Mouse (Mus musculus) hindbrain, embryonic 12.5 days (tissue): ENCODE data around the gene Gbp2. TPM values are rescaled to one million over a fixed set of nuclear protein-coding genes. Genes with fewer than 3 reads are reported as not detected.
"Not testable (repeated sequence)": the region's sequence is repeated elsewhere in the genome, so short reads cannot be mapped to it uniquely, and the experiment has no call there.

Source experiments
- ATAC-seq: fragments of 200-750 bp; cut with Nextera tagmentation; 2 replicates; pipeline ENCODE4 v1.8.0; 2017; ENCODE audit warnings: moderate TSS enrichment; ENCODE audit not compliant: low FRiP score
- H3K27ac ChIP-seq: fragments of 300-500 bp; sonication (generic); 2 replicates; pipeline ENCODE4 v1.5.1; 2016; ENCODE audit warnings: mild to moderate bottlenecking
- H3K27me3 ChIP-seq: fragments of 300-500 bp; sonication (generic); 2 replicates; pipeline ENCODE4 v1.6.1; 2016; ENCODE audit warnings: mild to moderate bottlenecking
- H3K36me3 ChIP-seq: fragments of 300-500 bp; sonication (generic); 2 replicates; pipeline ENCODE4 v1.6.1; 2016; ENCODE audit warnings: mild to moderate bottlenecking
- H3K4me1 ChIP-seq: fragments of 300-500 bp; sonication (generic); 2 replicates; pipeline ENCODE4 v1.6.1; 2016
- H3K4me2 ChIP-seq: fragments of 300-500 bp; sonication (generic); replicated peaks from 2 replicates; pipeline ENCODE4 v1.6.1; 2016; ENCODE audit warnings: mild to moderate bottlenecking
- H3K4me3 ChIP-seq: fragments of 300-500 bp; sonication (generic); 2 replicates; pipeline ENCODE4 v1.5.1; 2016; ENCODE audit warnings: mild to moderate bottlenecking
- H3K9ac ChIP-seq: fragments of 300-500 bp; sonication (generic); 2 replicates; pipeline ENCODE4 v1.6.1; 2016; ENCODE audit warnings: mild to moderate bottlenecking, moderate library complexity
- H3K9me3 ChIP-seq: fragments of 300-500 bp; sonication (generic); replicated peaks from 2 replicates; pipeline ENCODE4 v1.6.1; 2016; ENCODE audit warnings: mild to moderate bottlenecking
- WGBS: fragments of 180-500 bp; shearing (Covaris S2); methylation state at CpG from one replicate; pipeline ENCODE4 v1.1.7; 2016; 5-methylcytosine and 5-hydroxymethylcytosine counted together
- microRNA-seq: library from miRNA; unstranded; fragments of <30 nt; microRNA quantifications from one replicate; pipeline ENCODE4, GENCODE M21; 2017
- polyA plus RNA-seq: library from polyadenylated mRNA; unstranded; fragments of >200 nt; fragmentation: Nextera tagmentation; extraction: Ambion mirVana; gene quantifications from 2 replicates; pipeline ENCODE4 v1.2.1, GENCODE M21; 2016

Gene Gbp2
- polyA plus RNA-seq, 1 experiment from 2014 or later = 0.40 TPM

DNA sequence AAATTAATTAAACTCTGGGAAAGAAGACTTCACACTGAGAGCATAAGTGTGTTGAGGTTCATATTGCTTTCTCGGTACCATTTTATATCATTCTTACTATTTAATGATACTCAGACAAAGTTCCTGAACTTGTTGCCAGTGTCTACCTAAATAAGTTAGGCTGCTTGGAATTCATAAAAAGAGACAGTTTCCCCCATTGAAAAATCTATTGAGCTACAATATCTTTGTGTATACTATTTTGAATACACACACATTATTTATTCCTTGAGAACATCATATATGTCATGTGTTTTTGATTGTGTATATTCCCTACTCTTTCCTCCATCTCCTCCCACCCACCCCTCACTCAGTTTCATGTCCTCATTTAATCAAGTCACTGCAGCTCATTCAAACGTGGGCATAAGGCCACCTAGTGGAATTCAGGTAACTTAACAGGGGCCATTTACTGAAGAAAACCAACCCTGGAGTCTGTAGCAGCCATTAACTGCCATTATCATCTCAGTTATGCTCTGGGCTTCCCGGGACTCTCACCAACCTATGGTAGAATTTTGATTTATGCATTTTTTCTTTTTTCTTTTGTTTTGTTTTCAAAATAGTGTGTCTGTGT is 657 bp downstream of the Gbp2 start:
- Histone ChIP-seq H3K4me3 (no peak overlapping the region), H3K4me1 (no peaks in the 10 kb centered on the region), H3K36me3 (no peaks in the 10 kb centered on the region), H3K27ac (no peak overlapping the region), H3K9me3 (no peaks in the 10 kb centered on the region), H3K4me2 (no peak overlapping the region), H3K9ac (no peak overlapping the region), H3K27me3 (no peaks in the 10 kb centered on the region)
- 59% methylated on average over 3 of the region's 3 CpGs for WGBS
- ATAC-seq = no peak

GRCm38 (mm10) chr3:142630385-142630784 is 10.0 kb downstream of the Gbp2 start:
- H3K4me1 ChIP-seq = no peaks in the 10 kb centered on the region
- no peak overlapping the region for H3K27ac ChIP-seq
- no peak for ATAC-seq
- no peaks in the 10 kb centered on the region for H3K9me3 ChIP-seq
- no peak overlapping the region for H3K9ac ChIP-seq
- no peak overlapping the region for H3K4me3 ChIP-seq
- WGBS = 93% methylated on average over 8 of the region's 8 CpGs
- no peak overlapping the region for H3K4me2 ChIP-seq
- no peaks in the 10 kb centered on the region for H3K36me3 ChIP-seq
- H3K27me3 ChIP-seq = no peaks in the 10 kb centered on the region

GRCm38 (mm10) chr3:142640201-142640600 is 19.8 kb downstream of the Gbp2 start:
- H3K9me3 ChIP-seq = no peaks in the 10 kb centered on the region

GRCm38 (mm10) chr3:142645949-142646348 is 25.5 kb downstream of the Gbp2 start:
- not testable (repeated sequence) for H3K27me3 ChIP-seq, H3K4me1 ChIP-seq, H3K4me3 ChIP-seq, H3K36me3 ChIP-seq, H3K9ac ChIP-seq, H3K4me2 ChIP-seq, H3K9me3 ChIP-seq, H3K27ac ChIP-seq, ATAC-seq
- WGBS = 25% methylated on average over 2 of the region's 2 CpGs

More at GRCm38 (mm10) chr3:142640201-142640600, 19.8 kb downstream of the Gbp2 start:
- H3K27ac ChIP-seq = no peak overlapping the region
- no peaks in the 10 kb centered on the region for H3K36me3 ChIP-seq
- H3K4me2 ChIP-seq = peak overlapping the region; percentile 25; the same call in 1 of the 2 replicates
- ATAC-seq = no peak
- WGBS = 5% methylated on average over 9 of the region's 9 CpGs
- H3K4me3 ChIP-seq = no peak overlapping the region
- H3K27me3 ChIP-seq = no peaks in the 10 kb centered on the region
- no peak overlapping the region for H3K9ac ChIP-seq
- H3K4me1 ChIP-seq = 0 out of 2 replicates have a peak, but pooled peaks cover 4% of the 10 kb centered on the region

- H3K36me3 ChIP-seq, H3K4me1 ChIP-seq, ATAC-seq, H3K27me3 ChIP-seq, H3K4me2 ChIP-seq, H3K27ac ChIP-seq, H3K9me3 ChIP-seq, H3K4me3 ChIP-seq, H3K9ac ChIP-seq: not testable (repeated sequence)
- 71% methylated on average over 7 of the region's 7 CpGs for WGBS
Measured at GRCm38 (mm10) chr3:142647836-142648235, 27.4 kb downstream of the Gbp2 start.

- H3K36me3 ChIP-seq = no peaks in the 10 kb centered on the region
- 44% methylated on average over 2 of the region's 2 CpGs for WGBS
- H3K4me1 ChIP-seq = no peaks in the 10 kb centered on the region
- no peak overlapping the region for H3K27ac ChIP-seq
- no peak for ATAC-seq
- no peaks in the 10 kb centered on the region for H3K9me3 ChIP-seq
- H3K9ac ChIP-seq = no peak overlapping the region
- H3K27me3 ChIP-seq = no peaks in the 10 kb centered on the region
- H3K4me3 ChIP-seq = no peak overlapping the region
- no peak overlapping the region for H3K4me2 ChIP-seq
Measured at GRCm38 (mm10) chr3:142650205-142650604, 29.8 kb downstream of the Gbp2 start.

DNA sequence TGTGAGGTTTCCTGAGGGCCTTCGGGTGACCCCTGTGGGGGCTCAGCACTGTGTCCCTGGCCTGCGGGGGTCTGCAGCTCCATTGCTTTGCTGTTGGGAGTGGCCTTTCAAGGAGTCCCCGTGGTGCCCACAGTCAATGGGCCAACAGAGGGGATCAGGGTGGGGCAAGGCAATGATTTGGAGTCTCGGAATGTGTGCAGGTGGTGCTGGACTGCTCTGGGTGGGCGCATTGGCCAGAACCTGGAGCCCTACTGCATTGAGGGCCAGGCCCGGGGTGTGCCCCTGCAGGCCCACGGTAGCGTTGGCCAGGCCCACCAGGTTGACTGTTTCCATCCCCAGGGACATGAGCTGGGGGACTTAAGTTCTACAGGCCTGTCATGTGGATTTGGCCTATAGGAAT is 44.3 kb downstream of the Gbp2 start:
- Histone ChIP-seq H3K4me2 (no peak overlapping the region), H3K9me3 (no peaks in the 10 kb centered on the region; the same call in none of the 2 replicates), H3K27me3 (no peaks in the 10 kb centered on the region), H3K4me1 (no peaks in the 10 kb centered on the region), H3K9ac (no peak overlapping the region), H3K36me3 (no peaks in the 10 kb centered on the region), H3K4me3 (no peak overlapping the region), H3K27ac (no peak overlapping the region)
- WGBS = 94% methylated on average over 8 of the region's 8 CpGs
- ATAC-seq = peak; percentile 19; the same call in 1 of the 2 replicates

DNA sequence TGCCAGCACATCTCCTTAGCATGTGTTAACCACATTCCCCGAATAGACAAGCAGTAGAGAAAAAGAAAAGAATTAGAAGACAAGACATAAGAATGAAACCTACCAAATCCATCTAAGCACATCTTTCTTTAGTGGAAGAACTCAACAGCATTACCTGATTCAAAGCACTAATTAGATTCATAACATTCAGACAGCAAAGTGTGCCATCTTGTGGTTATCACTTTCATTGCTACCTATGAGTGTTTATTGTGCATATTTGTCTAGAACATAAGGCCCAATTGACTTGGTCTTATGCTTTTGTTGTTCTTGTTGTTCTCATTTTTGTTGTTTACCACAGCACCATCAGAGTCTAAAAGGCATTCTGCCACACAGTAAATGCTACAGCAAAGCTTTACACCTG is 54.2 kb downstream of the Gbp2 start:
- Histone ChIP-seq H3K4me2 (no peak overlapping the region), H3K27ac (no peak overlapping the region), H3K27me3 (no peaks in the 10 kb centered on the region), H3K9me3 (no peaks in the 10 kb centered on the region), H3K4me1 (no peaks in the 10 kb centered on the region), H3K4me3 (no peak overlapping the region), H3K9ac (no peak overlapping the region), H3K36me3 (no peaks in the 10 kb centered on the region)
- 72% methylated on average over 1 of the region's 1 CpGs for WGBS
- ATAC-seq = no peak

Small RNA genes lying within 50 kb of the gene (microRNA-seq; reads per million reads assigned to microRNA genes)
- not detected for gene Mir6381

Other genes with a start within 250 kb of the Gbp2 start
- gene Pdlim5, start 224.9 kb upstream of the Gbp2 start, polyA plus RNA-seq = 20.2 and 21.9 TPM in 2 replicates
- 0.05 TPM in 1 of 2 replicates, not detected in the other for gene Gbp5, start 126.6 kb upstream of the Gbp2 start, polyA plus RNA-seq
- 1.5 and 2.0 TPM in 2 replicates for gene Gbp7, start 90.3 kb upstream of the Gbp2 start, polyA plus RNA-seq
- gene Gbp3, start 60.6 kb upstream of the Gbp2 start, polyA plus RNA-seq = 0.97 and 1.0 TPM in 2 replicates
- gene Gbp2b, start 25.8 kb upstream of the Gbp2 start, polyA plus RNA-seq = not detected in 2 replicates
- 10.2 and 11.9 TPM in 2 replicates for gene Kyat3, start 80.4 kb downstream of the Gbp2 start, polyA plus RNA-seq
- 88.1 and 94.1 TPM in 2 replicates for gene Gtf2b, start 144.4 kb downstream of the Gbp2 start, polyA plus RNA-seq